Mouse (Mus musculus) neural tube, embryonic 15.5 days (tissue): Measurements from ENCODE around the gene Zdhhc11. TPM values are rescaled to one million over a fixed set of nuclear protein-coding genes. Genes with fewer than 3 reads are reported as not detected.
"Not testable (repeated sequence)": the region's sequence is repeated elsewhere in the genome, so short reads cannot be mapped to it uniquely, and the experiment has no call there.

Source experiments
- ATAC-seq: fragments of 200-750 bp; cut with Nextera tagmentation; 2 replicates; pipeline ENCODE4 v1.8.0; 2017; ENCODE audit warnings: mild to moderate bottlenecking, moderate TSS enrichment, moderate library complexity; ENCODE audit not compliant: low FRiP score
- H3K27ac ChIP-seq: fragments of 300-500 bp; sonication (generic); replicated peaks from 2 replicates; pipeline ENCODE4 v1.5.1; 2015; ENCODE audit warnings: mild to moderate bottlenecking, inconsistent platforms
- H3K27me3 ChIP-seq: fragments of 300-500 bp; sonication (generic); replicated peaks from 2 replicates; pipeline ENCODE4 v1.6.1; 2015; ENCODE audit warnings: inconsistent platforms
- H3K36me3 ChIP-seq: fragments of 300-500 bp; sonication (generic); 2 replicates; pipeline ENCODE4 v1.6.1; 2015; ENCODE audit warnings: inconsistent platforms
- H3K4me1 ChIP-seq: fragments of 300-500 bp; sonication (generic); 2 replicates; pipeline ENCODE4 v1.6.1; 2015; ENCODE audit warnings: inconsistent platforms
- H3K4me2 ChIP-seq: fragments of 300-500 bp; sonication (generic); 2 replicates; pipeline ENCODE4 v1.6.1; 2015; ENCODE audit warnings: inconsistent platforms, mild to moderate bottlenecking, moderate library complexity
- H3K4me3 ChIP-seq: fragments of 300-500 bp; sonication (generic); replicated peaks from 2 replicates; pipeline ENCODE4 v1.5.1; 2015; ENCODE audit warnings: mild to moderate bottlenecking, inconsistent platforms
- H3K9ac ChIP-seq: fragments of 300-500 bp; sonication (generic); replicated peaks from 2 replicates; pipeline ENCODE4 v1.6.1; 2015; ENCODE audit warnings: mild to moderate bottlenecking, inconsistent platforms
- H3K9me3 ChIP-seq: fragments of 300-500 bp; sonication (generic); replicated peaks from 2 replicates; pipeline ENCODE4 v1.6.1; 2016; ENCODE audit warnings: inconsistent platforms
- WGBS: fragments of 180-500 bp; shearing (Covaris S2); methylation state at CpG from one replicate; pipeline ENCODE4 v1.1.7; 2015; ENCODE audit warnings: mixed read lengths; 5-methylcytosine and 5-hydroxymethylcytosine counted together
- polyA plus RNA-seq: library from polyadenylated mRNA; unstranded; fragments of >200 nt; fragmentation: Nextera tagmentation; extraction: Ambion mirVana; gene quantifications from 2 replicates; pipeline ENCODE4 v1.2.1, GENCODE M21; 2015

The Zdhhc11 gene
- polyA plus RNA-seq, 1 experiment from 2014 or later, result not detected

DNA sequence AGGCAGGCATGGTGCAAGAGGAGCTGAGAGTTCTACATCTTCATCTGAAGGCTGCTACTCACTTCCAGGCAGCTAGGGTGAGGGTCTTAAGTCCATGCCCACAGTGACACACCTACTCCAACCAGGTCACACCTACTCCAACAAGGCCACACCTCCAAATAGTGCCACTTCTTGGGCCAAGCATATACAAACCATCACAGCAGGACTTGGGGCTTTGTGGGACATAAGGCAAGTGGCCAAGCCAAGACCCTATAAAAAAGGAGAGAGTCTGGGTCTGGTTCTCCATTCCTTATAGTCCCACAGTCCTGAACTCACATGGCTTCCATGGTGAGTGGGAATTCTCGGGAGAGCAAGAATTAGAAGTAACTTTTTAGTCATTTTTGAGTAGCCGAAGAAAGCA, 44.6 kb downstream of the Zdhhc11 start:
- H3K27ac ChIP-seq, ATAC-seq, H3K9me3 ChIP-seq, H3K27me3 ChIP-seq, H3K4me3 ChIP-seq, H3K9ac ChIP-seq, H3K36me3 ChIP-seq: not testable (repeated sequence)
- peaks cover 21% of the 10 kb centered on the region for H3K4me1 ChIP-seq
- peak overlapping the region; percentile 91 for H3K4me2 ChIP-seq
- WGBS, result 78% methylated on average over 2 of the region's 2 CpGs

DNA sequence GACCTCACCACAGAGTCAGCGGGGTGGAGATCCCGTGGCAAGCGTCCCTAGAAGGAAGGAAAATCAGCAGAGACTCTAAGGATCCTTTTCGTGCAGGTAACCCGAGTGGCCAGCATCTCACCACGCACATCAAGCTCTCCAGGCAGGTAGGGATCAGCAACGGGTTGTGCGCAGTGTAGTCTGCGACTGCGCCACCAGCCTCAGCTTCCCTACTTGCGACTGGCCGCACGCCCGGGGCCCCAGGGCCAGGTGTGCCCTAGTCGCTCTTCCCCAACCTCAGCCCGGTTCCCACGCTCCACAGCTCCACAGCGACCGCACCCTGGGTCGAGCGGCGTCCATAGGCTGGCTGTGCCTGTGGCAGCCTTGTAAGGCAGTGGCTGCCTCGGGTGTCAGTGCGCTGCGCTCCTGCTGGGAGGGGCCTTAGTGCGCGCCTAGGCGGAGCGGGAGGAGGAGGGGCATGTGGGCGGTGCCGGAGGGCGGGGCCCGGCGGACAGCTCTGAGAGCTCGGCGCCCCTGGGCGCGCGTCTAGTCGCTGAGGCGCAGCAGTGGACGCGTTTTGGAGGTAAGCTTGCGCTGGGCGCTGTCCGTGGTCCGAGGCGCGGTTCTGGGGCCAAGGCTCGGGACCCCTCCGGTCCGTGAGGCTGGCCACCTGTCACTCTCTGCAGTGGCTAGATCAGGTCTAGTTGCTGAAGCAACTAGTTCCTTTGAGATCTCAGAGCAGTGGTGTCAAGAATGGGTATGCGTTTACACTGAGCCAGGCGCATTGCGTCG, 45.5 kb downstream of the Zdhhc11 start, which contains the start of gene Tppp:
Gene Tppp, plus strand, starts transcription at position 460 of the 771 bp plus-strand sequence.
- H3K9me3 ChIP-seq, result no peaks in the 10 kb centered on the region
- H3K9ac ChIP-seq, result peak within 1 kb of the TSS; percentile 68
- H3K36me3 ChIP-seq, result no peaks in the 10 kb centered on the region
- peaks cover 21% of the 10 kb centered on the region for H3K4me1 ChIP-seq
- H3K4me3 ChIP-seq, result peak within 1 kb of the TSS; percentile 75
- peak; percentile 94 for ATAC-seq
- H3K4me2 ChIP-seq, result peak within 1 kb of the TSS; percentile 91
- under 1% methylated on average over 56 of the region's 56 CpGs for WGBS
- peak within 1 kb of the TSS; percentile 84 for H3K27ac ChIP-seq
- peaks cover 4% of the 10 kb centered on the region; the same call in 1 of the 2 replicates for H3K27me3 ChIP-seq

DNA sequence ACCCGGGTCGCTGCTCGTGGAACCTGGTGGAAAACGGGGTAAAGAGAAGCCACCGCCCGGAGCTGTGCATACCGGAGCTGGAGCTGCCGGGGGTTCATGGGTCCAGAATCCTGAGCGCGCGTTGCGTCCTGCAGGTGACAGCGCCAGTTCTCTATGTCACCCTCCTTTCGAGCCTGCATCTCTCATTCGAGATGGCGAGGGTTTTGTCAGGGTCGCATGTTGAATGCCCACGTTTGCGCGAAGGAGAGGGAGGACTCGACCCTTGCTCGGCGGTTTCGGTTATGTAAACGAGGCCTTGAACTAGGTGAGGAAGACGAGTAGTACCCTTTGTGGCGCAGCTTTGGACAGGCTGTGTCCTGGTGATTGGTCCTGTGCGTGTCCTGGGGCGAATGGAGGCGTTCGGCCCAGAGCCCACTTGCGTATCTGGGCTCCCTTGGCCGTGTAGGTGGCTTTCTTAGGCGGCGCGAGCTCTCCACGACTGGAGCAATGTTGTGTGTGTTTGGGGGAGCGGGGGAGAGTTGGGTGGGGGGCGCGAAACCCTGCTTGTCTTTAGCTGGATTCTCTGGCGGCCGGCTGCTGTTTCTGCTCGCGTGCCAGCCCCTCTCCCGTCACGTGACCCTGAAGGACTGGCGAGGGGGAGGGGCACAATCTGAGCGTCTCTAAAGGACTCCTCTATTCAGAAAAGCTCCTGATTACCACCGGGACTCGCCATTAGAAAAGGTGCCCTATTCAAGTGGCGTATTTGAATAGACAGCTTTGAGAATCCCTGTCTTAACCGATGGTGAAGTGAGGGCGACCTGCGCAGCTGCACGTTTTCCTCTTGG, 46.4 kb downstream of the Zdhhc11 start:
- Histone ChIP-seq H3K9me3 (no peaks in the 10 kb centered on the region), H3K4me3 (peak overlapping the region; percentile 75), H3K4me1 (peaks cover 21% of the 10 kb centered on the region), H3K36me3 (no peaks in the 10 kb centered on the region), H3K9ac (peak overlapping the region; percentile 68), H3K4me2 (peak overlapping the region; percentile 91), H3K27me3 (peaks cover 4% of the 10 kb centered on the region; the same call in 1 of the 2 replicates), H3K27ac (peak overlapping the region; percentile 84)
- ATAC-seq, result peak; percentile 83
- WGBS, result under 1% methylated on average over 55 of the region's 55 CpGs

GRCm38 (mm10) chr13:74010678-74011077, 47.0 kb downstream of the Zdhhc11 start:
- ATAC-seq, result peak; percentile 64
- H3K4me3 ChIP-seq, result peak overlapping the region; percentile 75

GRCm38 (mm10) chr13:74015908-74016307, 52.3 kb downstream of the Zdhhc11 start:
- 70% methylated on average over 4 of the region's 4 CpGs for WGBS
- no peak overlapping the region for H3K27ac ChIP-seq
- H3K4me2 ChIP-seq, result no peak overlapping the region
- ATAC-seq, result no peak
- H3K4me3 ChIP-seq, result no peak overlapping the region
- H3K27me3 ChIP-seq, result no peaks in the 10 kb centered on the region
- no peaks in the 10 kb centered on the region for H3K36me3 ChIP-seq
- H3K4me1 ChIP-seq, result peaks cover 15% of the 10 kb centered on the region
- no peaks in the 10 kb centered on the region for H3K9me3 ChIP-seq
- H3K9ac ChIP-seq, result no peak overlapping the region

More at GRCm38 (mm10) chr13:74010678-74011077, 47.0 kb downstream of the Zdhhc11 start:
- Histone ChIP-seq H3K27ac (peak overlapping the region; percentile 84), H3K9ac (peak overlapping the region; percentile 68), H3K27me3 (peaks cover 4% of the 10 kb centered on the region; the same call in 1 of the 2 replicates), H3K4me2 (peak overlapping the region; percentile 91), H3K9me3 (no peaks in the 10 kb centered on the region), H3K36me3 (no peaks in the 10 kb centered on the region), H3K4me1 (peaks cover 24% of the 10 kb centered on the region)
- WGBS, result 12% methylated on average over 3 of the region's 3 CpGs

DNA sequence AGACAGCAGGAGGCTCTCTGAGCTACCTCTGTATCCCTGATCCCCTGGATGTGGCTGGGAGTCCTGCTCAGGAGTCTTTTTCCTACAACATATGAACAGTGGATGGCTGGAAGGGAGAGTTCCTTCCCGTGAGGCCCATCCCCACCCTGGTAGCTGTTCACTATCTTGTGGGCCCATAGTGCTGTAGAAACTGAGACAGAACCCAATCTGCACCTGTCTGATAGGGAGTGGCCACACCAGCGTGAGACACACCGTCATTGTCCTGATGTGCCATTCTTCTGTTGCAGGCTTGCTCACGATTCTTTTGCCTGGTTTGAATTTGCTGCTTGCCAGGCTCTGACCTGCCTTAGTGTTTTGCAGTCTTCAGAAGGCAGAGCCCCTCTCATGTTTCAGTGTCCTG, 53.8 kb downstream of the Zdhhc11 start:
- H3K27ac ChIP-seq, result no peak overlapping the region

DNA sequence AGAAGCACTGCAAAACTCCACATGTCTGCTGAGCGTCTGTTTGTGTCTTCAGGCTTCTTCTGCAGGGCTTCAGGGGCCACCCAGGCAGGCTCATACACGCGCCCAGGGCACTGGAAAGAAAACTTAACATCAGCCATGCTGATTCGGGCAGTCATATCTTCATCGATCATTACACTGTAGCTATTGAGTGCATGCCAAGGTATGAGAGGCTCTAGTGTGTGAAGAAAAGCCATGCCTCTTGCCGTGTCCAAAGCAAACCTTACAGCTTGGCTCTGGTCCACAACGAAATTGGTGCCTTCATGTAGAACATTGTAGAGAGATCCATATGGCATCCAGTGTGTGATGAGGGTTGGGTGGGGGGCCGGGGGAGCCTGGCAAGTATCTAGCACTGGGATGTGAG, 55.4 kb downstream of the Zdhhc11 start:
- peaks cover 13% of the 10 kb centered on the region; the same call in 1 of the 2 replicates for H3K36me3 ChIP-seq
- not testable (repeated sequence) for H3K9ac ChIP-seq, H3K27ac ChIP-seq, ATAC-seq, H3K27me3 ChIP-seq, H3K4me3 ChIP-seq, H3K4me1 ChIP-seq, H3K4me2 ChIP-seq, H3K9me3 ChIP-seq
- WGBS, result 92% methylated on average over 8 of the region's 8 CpGs

More for the DNA sequence above, 53.8 kb downstream of the Zdhhc11 start:
- Histone ChIP-seq H3K9ac (no peak overlapping the region), H3K4me2 (no peak overlapping the region), H3K9me3 (no peaks in the 10 kb centered on the region), H3K4me3 (no peak overlapping the region), H3K36me3 (peaks cover 4% of the 10 kb centered on the region; the same call in 1 of the 2 replicates), H3K27me3 (no peaks in the 10 kb centered on the region), H3K4me1 (peaks cover 8% of the 10 kb centered on the region; the same call in 1 of the 2 replicates)
- no peak for ATAC-seq
- 84% methylated on average over 4 of the region's 4 CpGs for WGBS

DNA sequence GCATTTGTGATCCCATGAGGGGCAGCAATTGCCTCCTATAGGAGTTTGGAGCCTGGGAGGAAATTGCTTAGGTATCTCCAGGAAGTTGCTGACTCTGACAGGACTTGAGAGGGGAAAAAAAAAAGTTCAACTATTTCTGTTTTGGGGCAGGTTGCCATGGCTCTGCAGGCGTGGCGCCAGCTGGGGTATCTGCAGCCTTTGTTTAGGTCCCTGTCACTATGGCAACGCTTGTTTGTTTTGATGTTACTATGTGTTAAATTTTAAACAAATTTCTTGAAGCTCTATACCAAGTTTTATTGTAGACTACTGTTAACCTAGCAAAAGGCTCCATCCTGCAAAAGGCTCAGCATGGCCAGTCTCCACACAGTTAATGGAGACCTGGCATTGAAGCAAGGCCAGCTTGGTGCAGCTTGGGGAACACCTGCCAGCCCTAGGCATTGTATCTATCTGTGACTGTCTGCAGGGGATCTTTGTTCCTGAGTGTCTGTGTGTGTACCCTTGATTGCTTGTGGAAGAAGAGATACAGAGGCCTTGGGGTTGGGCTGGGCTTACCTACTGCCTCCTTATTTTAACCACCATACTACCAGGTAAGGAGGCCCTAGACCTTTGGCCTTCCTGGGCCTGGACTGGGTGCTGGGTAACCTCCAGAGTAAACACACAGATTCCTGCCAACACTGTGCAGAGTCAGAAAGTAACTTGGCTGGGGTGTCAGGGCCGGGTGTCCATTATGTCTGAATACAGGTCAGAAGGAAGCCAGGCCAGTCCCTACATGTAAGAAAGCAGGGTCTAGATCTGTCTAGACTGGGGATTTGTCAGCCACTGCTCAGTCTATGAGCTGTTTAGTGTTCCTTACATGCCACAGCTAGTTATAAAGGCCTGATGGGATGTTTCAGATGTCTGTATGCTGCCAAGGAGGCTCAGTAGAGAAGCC, 61.8 kb downstream of the Zdhhc11 start:
- ATAC-seq, result no peak
- WGBS, result 66% methylated on average over 4 of the region's 4 CpGs
- Histone ChIP-seq H3K27me3 (no peaks in the 10 kb centered on the region), H3K4me2 (no peak overlapping the region), H3K36me3 (peaks cover 13% of the 10 kb centered on the region; the same call in 1 of the 2 replicates), H3K9me3 (no peaks in the 10 kb centered on the region), H3K27ac (no peak overlapping the region), H3K9ac (no peak overlapping the region), H3K4me1 (no peaks in the 10 kb centered on the region), H3K4me3 (no peak overlapping the region)

DNA sequence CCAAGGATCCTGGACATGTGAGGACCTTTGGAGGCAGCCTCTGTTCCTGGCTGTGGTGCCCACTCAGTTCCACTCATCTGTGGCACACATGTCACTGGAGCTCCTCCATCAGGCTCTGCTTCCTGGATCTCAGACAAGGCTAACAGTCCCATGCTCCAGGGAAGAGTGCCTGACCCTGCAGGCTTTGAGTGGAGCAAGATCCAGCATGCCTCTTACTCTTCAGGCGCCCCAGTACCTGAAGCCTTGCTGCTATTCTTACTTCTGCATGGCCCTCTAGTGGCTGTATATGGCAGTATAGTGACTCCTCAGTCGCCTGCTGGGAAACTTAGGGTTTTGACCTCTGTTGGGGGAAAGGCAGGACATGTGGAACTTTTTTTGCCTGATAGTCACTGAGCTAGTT, 62.6 kb downstream of the Zdhhc11 start:
- Histone ChIP-seq H3K4me1 (no peaks in the 10 kb centered on the region), H3K36me3 (peaks cover 14% of the 10 kb centered on the region), H3K9me3 (no peaks in the 10 kb centered on the region), H3K27ac (no peak overlapping the region), H3K27me3 (no peaks in the 10 kb centered on the region), H3K4me3 (no peak overlapping the region), H3K4me2 (no peak overlapping the region), H3K9ac (no peak overlapping the region)
- 13% methylated on average over 2 of the region's 2 CpGs for WGBS
- ATAC-seq, result 0 out of 2 replicates have a peak, but pooled peaks have one; percentile 48

GRCm38 (mm10) chr13:74028116-74028515, 64.5 kb downstream of the Zdhhc11 start:
- no peak overlapping the region for H3K9ac ChIP-seq
- 68% methylated on average over 2 of the region's 2 CpGs for WGBS
- H3K36me3 ChIP-seq, result peaks cover 23% of the 10 kb centered on the region
- ATAC-seq, result no peak
- no peak overlapping the region for H3K4me2 ChIP-seq
- H3K4me1 ChIP-seq, result no peaks in the 10 kb centered on the region
- H3K4me3 ChIP-seq, result no peak overlapping the region
- no peak overlapping the region for H3K27ac ChIP-seq
- no peaks in the 10 kb centered on the region for H3K27me3 ChIP-seq
- H3K9me3 ChIP-seq, result no peaks in the 10 kb centered on the region

GRCm38 (mm10) chr13:74029013-74029412, 65.4 kb downstream of the Zdhhc11 start:
- ATAC-seq, result no peak
- Histone ChIP-seq H3K27me3 (no peaks in the 10 kb centered on the region), H3K4me3 (no peak overlapping the region), H3K9me3 (no peaks in the 10 kb centered on the region), H3K36me3 (peaks cover 22% of the 10 kb centered on the region), H3K9ac (no peak overlapping the region), H3K27ac (no peak overlapping the region), H3K4me2 (no peak overlapping the region), H3K4me1 (no peaks in the 10 kb centered on the region)
- WGBS, result 90% methylated on average over 2 of the region's 2 CpGs
